Mouse (Mus musculus) embryonic facial prominence, embryonic 13.5 days (tissue): Measurements from ENCODE around the gene BC049352. TPM values are rescaled to one million over a fixed set of nuclear protein-coding genes. Genes with fewer than 3 reads are reported as not detected.

Experiments used
- ATAC-seq: fragments of 200-750 bp; cut with Nextera tagmentation; 2 replicates; pipeline ENCODE4 v1.8.0; 2017; ENCODE audit warnings: low read depth; ENCODE audit not compliant: insufficient number of reproducible peaks, insufficient read depth, low FRiP score, low TSS enrichment
- H3K27ac ChIP-seq: fragments of 300-500 bp; sonication (generic); 2 replicates; pipeline ENCODE4 v1.5.1; 2015; ENCODE audit warnings: moderate library complexity, mild to moderate bottlenecking, inconsistent platforms
- H3K27me3 ChIP-seq: fragments of 300-500 bp; sonication (generic); 2 replicates; pipeline ENCODE4 v1.6.1; 2015; ENCODE audit warnings: mild to moderate bottlenecking, inconsistent platforms
- H3K36me3 ChIP-seq: fragments of 300-500 bp; sonication (generic); 2 replicates; pipeline ENCODE4 v1.6.1; 2015; ENCODE audit warnings: mild to moderate bottlenecking, inconsistent platforms
- H3K4me1 ChIP-seq: fragments of 300-500 bp; sonication (generic); 2 replicates; pipeline ENCODE4 v1.6.1; 2015; ENCODE audit warnings: inconsistent platforms
- H3K4me2 ChIP-seq: fragments of 300-500 bp; sonication (generic); 2 replicates; pipeline ENCODE4 v1.6.1; 2015; ENCODE audit warnings: moderate library complexity, mild to moderate bottlenecking, inconsistent platforms
- H3K4me3 ChIP-seq: fragments of 300-500 bp; sonication (generic); 2 replicates; pipeline ENCODE4 v1.5.1; 2015; ENCODE audit warnings: mild to moderate bottlenecking, inconsistent platforms
- H3K9ac ChIP-seq: fragments of 300-500 bp; sonication (generic); 2 replicates; pipeline ENCODE4 v1.6.1; 2015; ENCODE audit warnings: mild to moderate bottlenecking, inconsistent platforms
- H3K9me3 ChIP-seq: fragments of 300-500 bp; sonication (generic); 2 replicates; pipeline ENCODE4 v1.6.1; 2016; ENCODE audit warnings: inconsistent platforms
- WGBS: fragments of 180-500 bp; shearing (Covaris S2); methylation state at CpG from one replicate; pipeline ENCODE4 v1.1.7; 2015; ENCODE audit warnings: mixed read lengths; 5-methylcytosine and 5-hydroxymethylcytosine counted together
- polyA plus RNA-seq: library from polyadenylated mRNA; unstranded; fragments of >200 nt; fragmentation: Nextera tagmentation; extraction: Ambion mirVana; gene quantifications from 2 replicates; pipeline ENCODE4 v1.2.1, GENCODE M21; 2015

The BC049352 gene
- polyA plus RNA-seq, 1 experiment from 2014 or later, result 0.59 TPM

DNA sequence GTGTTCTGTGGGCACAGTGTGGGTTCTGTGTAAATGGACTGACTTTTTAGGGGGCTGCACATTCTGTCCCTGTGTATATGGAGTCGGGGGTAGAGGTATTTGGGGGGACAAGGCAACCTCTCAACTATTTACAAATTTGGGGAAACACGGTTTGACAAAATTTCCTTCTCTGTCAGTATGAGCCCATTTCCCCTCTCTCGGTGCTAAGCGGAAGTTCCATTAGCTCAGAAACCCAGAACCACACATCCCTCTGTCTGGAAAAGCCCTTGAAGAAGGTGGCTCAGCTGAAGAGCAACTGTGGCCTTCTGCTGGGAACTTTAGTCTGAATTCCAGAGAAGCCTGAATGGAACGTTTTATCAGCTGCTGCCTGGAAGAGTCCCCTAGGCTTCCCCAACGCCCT is 70.6 kb downstream of the BC049352 start:
- Histone ChIP-seq H3K9me3 (no peaks in the 10 kb centered on the region), H3K4me3 (no peak overlapping the region), H3K9ac (no peak overlapping the region), H3K27me3 (0 out of 2 replicates have a peak, but pooled peaks cover 3% of the 10 kb centered on the region), H3K36me3 (no peaks in the 10 kb centered on the region), H3K27ac (no peak overlapping the region), H3K4me1 (no peaks in the 10 kb centered on the region), H3K4me2 (no peak overlapping the region)
- no peak for ATAC-seq
- 69% methylated on average over 6 of the region's 6 CpGs for WGBS

DNA sequence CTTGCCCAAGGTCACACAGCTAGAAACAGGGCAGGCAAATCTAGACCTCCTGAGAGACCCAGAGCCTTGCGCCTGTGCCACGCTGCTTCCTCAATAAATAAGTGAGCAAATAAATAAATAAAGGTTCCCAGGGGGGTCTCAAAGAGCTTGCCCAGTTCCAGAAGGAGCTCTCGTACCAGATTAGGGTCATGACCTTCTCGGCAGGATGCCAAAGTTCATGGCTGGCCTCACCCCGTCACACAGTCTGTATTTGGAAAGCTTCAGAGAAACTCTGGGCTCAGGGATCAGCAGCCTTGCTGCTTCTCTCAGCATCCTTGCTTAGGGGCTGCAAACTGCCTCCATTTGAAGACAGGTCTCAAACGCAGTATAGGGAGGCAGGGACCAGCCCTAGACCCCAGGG is 72.2 kb downstream of the BC049352 start:
- no peaks in the 10 kb centered on the region for H3K36me3 ChIP-seq
- WGBS, result 34% methylated on average over 6 of the region's 6 CpGs
- no peak overlapping the region for H3K9ac ChIP-seq
- 0 out of 2 replicates have a peak, but pooled peaks cover 3% of the 10 kb centered on the region for H3K27me3 ChIP-seq
- no peak overlapping the region for H3K4me3 ChIP-seq
- H3K27ac ChIP-seq, result no peak overlapping the region
- no peak for ATAC-seq
- H3K4me1 ChIP-seq, result no peaks in the 10 kb centered on the region
- no peaks in the 10 kb centered on the region for H3K9me3 ChIP-seq
- H3K4me2 ChIP-seq, result no peak overlapping the region

DNA sequence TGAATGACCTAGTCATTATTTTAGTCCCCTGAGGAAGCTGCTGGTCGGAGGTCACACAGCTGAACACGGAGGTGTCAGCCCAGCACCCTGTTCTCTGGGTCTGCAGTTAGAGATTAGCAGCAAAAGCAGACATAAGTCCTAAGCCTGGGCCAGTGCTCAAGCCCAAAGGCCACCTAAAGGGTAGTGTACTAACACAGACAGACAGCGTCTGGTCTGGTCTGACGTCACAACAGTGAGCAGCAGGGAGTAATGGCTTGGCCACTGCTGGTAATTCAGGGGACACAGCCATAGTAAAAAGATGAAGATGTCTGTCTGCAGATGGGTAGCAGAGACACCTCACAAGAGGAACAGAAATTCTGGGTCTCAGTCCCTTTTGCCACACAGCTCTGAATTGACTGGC is 72.8 kb downstream of the BC049352 start:
- no peaks in the 10 kb centered on the region for H3K36me3 ChIP-seq
- WGBS, result 71% methylated on average over 4 of the region's 4 CpGs
- no peak for ATAC-seq
- H3K27ac ChIP-seq, result no peak overlapping the region
- no peaks in the 10 kb centered on the region for H3K4me1 ChIP-seq
- H3K9me3 ChIP-seq, result no peaks in the 10 kb centered on the region
- H3K4me2 ChIP-seq, result no peak overlapping the region
- H3K9ac ChIP-seq, result no peak overlapping the region
- H3K27me3 ChIP-seq, result 0 out of 2 replicates have a peak, but pooled peaks cover 3% of the 10 kb centered on the region
- no peak overlapping the region for H3K4me3 ChIP-seq

DNA sequence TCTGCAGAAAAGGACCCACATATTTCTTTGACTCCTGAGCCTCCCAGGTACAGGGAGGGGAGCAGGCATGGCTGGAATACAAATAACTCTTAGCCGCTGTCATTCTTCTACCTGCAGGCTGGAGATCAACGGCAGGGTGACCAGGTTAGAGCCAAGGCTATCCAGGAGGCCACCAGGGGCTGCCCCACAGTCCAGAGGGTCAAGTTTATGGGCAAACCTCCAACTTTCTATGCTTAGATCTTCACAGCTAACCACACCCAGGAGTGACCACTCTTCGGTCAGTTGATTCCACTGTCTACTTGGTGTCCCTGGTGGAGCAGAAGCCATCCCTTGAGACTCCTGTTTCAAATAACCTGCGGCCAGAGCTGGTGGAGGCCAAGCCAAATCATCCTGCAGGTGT is 73.6 kb downstream of the BC049352 start:
- no peak overlapping the region for H3K4me2 ChIP-seq
- WGBS, result 90% methylated on average over 4 of the region's 4 CpGs
- H3K4me3 ChIP-seq, result no peak overlapping the region
- no peaks in the 10 kb centered on the region for H3K9me3 ChIP-seq
- no peak overlapping the region for H3K27ac ChIP-seq
- no peaks in the 10 kb centered on the region for H3K36me3 ChIP-seq
- H3K27me3 ChIP-seq, result 0 out of 2 replicates have a peak, but pooled peaks cover under 1% of the 10 kb centered on the region
- no peak overlapping the region for H3K9ac ChIP-seq
- no peak for ATAC-seq
- H3K4me1 ChIP-seq, result no peaks in the 10 kb centered on the region

DNA sequence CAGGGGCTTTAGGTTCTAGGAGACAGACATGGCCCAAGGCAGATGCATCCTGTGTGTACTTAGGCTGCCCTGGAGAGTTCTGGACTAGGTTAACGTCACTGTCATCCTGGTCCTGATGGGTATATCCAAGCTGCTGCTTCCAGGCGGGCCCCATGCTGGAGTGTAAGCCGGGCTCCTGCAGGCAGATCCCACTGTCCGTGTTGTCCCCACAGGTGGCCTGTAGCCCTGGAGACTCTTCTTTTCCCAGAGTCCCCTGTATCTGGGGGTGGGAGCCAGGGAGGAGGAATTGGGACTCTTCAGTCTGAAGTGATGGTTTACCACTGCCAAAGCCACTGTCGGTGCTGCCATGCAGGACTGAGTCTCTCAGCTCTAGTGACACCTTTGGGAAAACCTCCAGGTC is 74.2 kb downstream of the BC049352 start:
- Histone ChIP-seq H3K4me3 (no peak overlapping the region), H3K9me3 (no peaks in the 10 kb centered on the region), H3K27ac (no peak overlapping the region), H3K27me3 (no peaks in the 10 kb centered on the region), H3K4me1 (no peaks in the 10 kb centered on the region), H3K4me2 (no peak overlapping the region), H3K36me3 (no peaks in the 10 kb centered on the region), H3K9ac (no peak overlapping the region)
- WGBS, result 80% methylated on average over 5 of the region's 5 CpGs
- ATAC-seq, result no peak

DNA sequence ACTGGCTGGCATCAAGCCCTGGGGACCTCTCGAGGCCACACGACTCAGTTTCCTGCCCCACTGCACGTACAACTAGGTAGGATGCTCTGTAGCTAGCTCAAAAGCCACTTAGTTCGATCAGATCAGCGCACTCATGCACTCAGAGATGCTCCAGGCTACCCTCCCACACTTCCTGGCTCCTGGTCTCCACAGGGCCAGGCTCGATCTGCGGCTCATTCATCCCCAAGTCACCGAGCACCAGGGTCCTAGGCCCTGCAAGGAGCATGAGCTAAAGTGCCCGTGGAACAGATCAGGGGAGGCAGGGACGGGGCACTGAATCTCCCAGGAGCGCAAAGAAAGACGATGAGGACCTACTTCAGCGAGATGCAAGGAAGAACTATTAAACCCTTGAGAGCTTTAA is 77.3 kb downstream of the BC049352 start:
- Histone ChIP-seq H3K36me3 (no peaks in the 10 kb centered on the region), H3K27ac (no peak overlapping the region), H3K4me2 (no peak overlapping the region), H3K4me1 (no peaks in the 10 kb centered on the region), H3K27me3 (0 out of 2 replicates have a peak, but pooled peaks cover 6% of the 10 kb centered on the region), H3K9ac (no peak overlapping the region), H3K9me3 (no peaks in the 10 kb centered on the region), H3K4me3 (no peak overlapping the region)
- WGBS, result 80% methylated on average over 13 of the region's 13 CpGs
- no peak for ATAC-seq

DNA sequence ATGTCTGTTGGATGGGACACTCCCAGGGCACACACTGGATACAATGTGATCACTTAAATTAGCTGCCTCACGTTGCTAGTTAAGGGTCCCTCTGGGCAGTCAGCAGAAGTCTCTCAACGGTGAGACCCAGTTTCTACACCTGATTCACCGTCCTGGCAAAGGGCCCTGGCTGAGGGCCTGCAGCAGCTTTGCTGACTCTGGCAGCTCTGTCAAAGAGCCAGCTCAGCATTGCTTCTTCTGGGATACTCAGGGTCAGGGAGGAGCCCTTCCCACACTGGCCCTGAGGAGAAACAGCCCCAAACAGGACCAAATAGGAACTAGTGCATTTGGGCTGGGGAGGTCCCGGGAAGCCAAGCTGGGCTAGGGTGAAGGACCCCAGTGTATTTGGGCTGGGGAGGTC is 79.7 kb downstream of the BC049352 start:
- H3K27me3 ChIP-seq, result peaks cover 9% of the 10 kb centered on the region; the same call in 1 of the 2 replicates
- no peak overlapping the region for H3K9ac ChIP-seq
- no peak for ATAC-seq
- WGBS, result 52% methylated on average over 4 of the region's 4 CpGs
- H3K36me3 ChIP-seq, result no peaks in the 10 kb centered on the region
- H3K4me2 ChIP-seq, result no peak overlapping the region
- H3K4me1 ChIP-seq, result no peaks in the 10 kb centered on the region
- H3K27ac ChIP-seq, result no peak overlapping the region
- H3K4me3 ChIP-seq, result no peak overlapping the region
- no peaks in the 10 kb centered on the region for H3K9me3 ChIP-seq

DNA sequence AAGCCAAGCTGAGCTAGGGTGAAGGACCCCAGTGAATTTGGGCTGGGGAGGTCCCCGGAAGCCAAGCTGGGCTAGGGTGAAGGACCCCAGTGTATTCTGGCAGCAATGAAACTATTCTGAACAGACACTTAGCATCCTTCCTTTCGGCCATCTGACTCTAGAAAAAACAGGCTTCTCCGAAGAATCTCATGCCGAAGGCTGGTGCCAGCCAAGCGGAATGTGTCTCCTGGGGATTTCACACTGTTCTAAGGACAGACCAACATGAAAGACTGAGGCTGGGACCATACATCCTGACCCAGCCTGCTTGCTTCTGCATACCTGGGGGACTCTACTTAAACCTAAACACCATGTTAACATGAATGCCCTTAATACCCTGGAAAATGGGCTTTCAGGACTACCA is 80.1 kb downstream of the BC049352 start:
- ATAC-seq, result no peak
- H3K4me1 ChIP-seq, result no peaks in the 10 kb centered on the region

DNA sequence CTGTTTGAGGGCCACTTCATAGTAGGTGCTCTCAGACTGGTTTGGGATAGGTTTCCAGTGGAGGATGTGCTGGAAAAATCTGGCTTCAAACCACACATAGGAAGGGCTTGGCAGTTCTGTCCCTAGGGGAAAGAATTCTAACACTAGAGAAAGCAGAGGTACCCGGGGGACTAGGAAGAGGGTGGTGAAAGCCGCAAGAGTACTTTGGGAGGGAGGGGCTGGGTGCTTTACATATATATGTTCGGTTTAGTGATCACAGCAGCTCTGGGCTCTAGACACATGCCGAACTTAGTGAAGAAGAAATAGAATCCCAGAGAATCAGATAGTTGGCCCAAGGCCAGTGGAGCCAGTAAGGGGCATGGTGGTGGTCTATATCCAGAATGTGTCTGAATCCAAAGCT is 85.3 kb downstream of the BC049352 start:
- Histone ChIP-seq H3K27me3 (peaks cover 56% of the 10 kb centered on the region), H3K27ac (no peak overlapping the region), H3K36me3 (no peaks in the 10 kb centered on the region), H3K9ac (no peak overlapping the region), H3K4me3 (no peak overlapping the region), H3K9me3 (no peaks in the 10 kb centered on the region), H3K4me2 (no peak overlapping the region), H3K4me1 (peaks cover 4% of the 10 kb centered on the region; the same call in 1 of the 2 replicates)
- no peak for ATAC-seq
- WGBS, result 87% methylated on average over 4 of the region's 4 CpGs

More for the DNA sequence above, 80.1 kb downstream of the BC049352 start:
- Histone ChIP-seq H3K4me2 (no peak overlapping the region), H3K27me3 (peaks cover 13% of the 10 kb centered on the region), H3K36me3 (no peaks in the 10 kb centered on the region), H3K27ac (no peak overlapping the region), H3K4me3 (no peak overlapping the region), H3K9ac (no peak overlapping the region), H3K9me3 (no peaks in the 10 kb centered on the region)
- WGBS, result 67% methylated on average over 5 of the region's 5 CpGs

DNA sequence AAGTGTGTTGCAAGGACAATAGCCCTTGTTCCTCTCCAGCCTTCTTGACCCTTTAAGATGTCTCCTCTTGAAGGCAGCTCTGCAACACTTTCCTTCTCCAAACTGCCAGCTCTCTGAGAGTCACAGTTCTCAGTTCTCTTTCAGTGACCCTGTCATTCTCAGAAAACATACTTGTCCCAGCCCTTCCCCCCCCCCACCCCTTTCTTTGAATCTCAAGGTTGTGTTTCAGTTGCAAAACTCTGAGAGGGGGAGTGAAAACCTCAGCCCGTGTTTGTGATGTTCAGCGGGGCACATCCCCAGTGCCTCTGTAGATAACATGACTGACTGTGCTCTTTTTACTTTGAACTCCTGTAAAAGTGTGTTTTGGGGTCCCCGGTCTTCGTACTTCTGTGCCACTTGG is 86.3 kb downstream of the BC049352 start:
- Histone ChIP-seq H3K4me1 (peaks cover 4% of the 10 kb centered on the region; the same call in 1 of the 2 replicates), H3K27me3 (peaks cover 55% of the 10 kb centered on the region), H3K4me3 (no peak overlapping the region), H3K36me3 (no peaks in the 10 kb centered on the region), H3K9ac (no peak overlapping the region), H3K27ac (no peak overlapping the region), H3K4me2 (no peak overlapping the region), H3K9me3 (no peaks in the 10 kb centered on the region)
- 59% methylated on average over 4 of the region's 4 CpGs for WGBS
- ATAC-seq, result no peak

DNA sequence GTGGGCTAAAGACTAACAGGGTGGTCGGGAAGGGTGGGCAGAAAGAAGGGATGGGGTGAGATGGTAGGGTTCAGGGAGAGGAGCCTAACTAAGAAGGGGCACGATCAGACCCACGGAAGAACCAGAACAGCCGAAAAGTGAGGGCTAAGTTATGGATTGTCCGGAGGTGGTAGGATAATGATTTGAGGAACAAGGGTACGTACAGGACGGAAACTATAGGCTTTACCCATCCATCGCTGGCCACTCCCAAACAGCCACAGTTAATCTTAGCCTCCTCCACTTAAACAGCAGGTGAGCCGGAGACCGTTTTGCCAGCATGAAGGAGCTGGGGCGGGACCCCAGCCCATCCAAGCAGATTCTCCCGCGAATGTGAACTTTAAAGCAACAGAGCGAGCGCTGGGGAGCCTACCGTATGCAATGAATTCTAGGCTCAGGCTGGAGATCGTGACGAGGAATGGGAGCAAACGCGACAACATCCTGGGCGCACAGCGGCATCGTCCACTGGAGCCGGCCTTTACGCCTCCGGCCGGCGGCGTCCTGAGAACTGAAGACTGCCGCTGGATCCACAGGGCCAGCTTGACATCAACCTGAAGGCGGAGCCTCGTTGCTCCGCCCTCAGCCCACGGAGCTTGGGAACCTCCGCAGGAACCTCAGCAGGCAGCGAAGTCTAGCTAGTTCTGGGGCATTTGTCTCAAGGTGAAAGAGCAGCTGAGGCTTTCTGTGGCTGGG is 87.0 kb downstream of the BC049352 start, which contains the start of gene Il10ra:
TSS of gene Il10ra (minus strand) at position 553 of the 729 bp plus-strand sequence.
- Histone ChIP-seq H3K4me2 (peak within 1 kb of the TSS; percentile 79), H3K4me3 (peak within 1 kb of the TSS; percentile 49), H3K9ac (peak within 1 kb of the TSS; percentile 69), H3K27me3 (peaks cover 55% of the 10 kb centered on the region), H3K4me1 (peaks cover 4% of the 10 kb centered on the region; the same call in 1 of the 2 replicates), H3K9me3 (no peaks in the 10 kb centered on the region), H3K36me3 (no peaks in the 10 kb centered on the region), H3K27ac (no peak within 1 kb of the TSS)
- ATAC-seq, result no peak
- 5% methylated on average over 36 of the region's 36 CpGs for WGBS

DNA sequence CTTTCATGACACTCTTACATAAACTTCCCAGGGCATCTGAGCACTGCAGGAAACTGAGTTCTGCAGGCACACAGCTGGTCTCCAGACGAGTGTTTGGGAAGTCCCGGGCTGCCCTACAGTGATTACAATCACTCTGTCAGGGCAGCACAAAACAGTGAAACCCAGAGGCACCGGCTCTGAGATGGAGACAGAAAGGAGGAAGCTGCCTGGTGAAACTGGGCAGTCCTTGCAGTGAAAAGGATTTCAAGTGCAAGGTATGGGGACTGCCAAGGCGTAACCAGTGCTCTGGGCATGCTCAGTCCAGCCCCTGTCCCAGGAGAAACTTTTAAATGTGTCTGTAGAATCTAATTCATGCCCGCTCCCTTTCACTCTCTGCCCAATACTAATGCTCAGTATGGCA is 90.4 kb downstream of the BC049352 start:
- ATAC-seq, result no peak
- Histone ChIP-seq H3K4me3 (no peak overlapping the region), H3K9me3 (no peaks in the 10 kb centered on the region), H3K27me3 (peaks cover 44% of the 10 kb centered on the region), H3K4me1 (peaks cover 4% of the 10 kb centered on the region; the same call in 1 of the 2 replicates), H3K36me3 (no peaks in the 10 kb centered on the region), H3K27ac (no peak overlapping the region), H3K4me2 (no peak overlapping the region), H3K9ac (no peak overlapping the region)
- WGBS, result 36% methylated on average over 5 of the region's 5 CpGs
